Mouse (Mus musculus) layer of hippocampus, adult 18-20 months (tissue): ENCODE data around the gene Psg16. TPM values are rescaled to one million over a fixed set of nuclear protein-coding genes. Genes with fewer than 3 reads are reported as not detected.

Experiments
- DNase-seq, 2 experiments: peaks; one replicate each; pipeline ENCODE4 v3.0.0; 2022; ENCODE audit warnings: low spot score in 2 of 2
- long read RNA-seq: library from polyadenylated mRNA; stranded (forward); transcript quantifications from one replicate; pipeline ENCODE4 v2.0.0, GENCODE M21; 2021
- total RNA-seq, 2 experiments: library from RNA; stranded (reverse); gene quantifications; 2 replicates each; pipeline ENCODE4 v1.2.3; 2021

Gene Psg16
- 1 to 10 TPM; 3.0 to 5.0 TPM for total RNA-seq
- long read RNA-seq, partial matches to known transcripts, result 1 of 5 reads
- long read RNA-seq, other reads (novel, unspliced or antisense), result 2 of 5 reads

- peak in 1 of 2 experiments; percentile 78 for DNase-seq
These were observed at the start of gene Psg16 for GRCm38 (mm10) chr7:17073904-17074615. Psg16 (plus strand) TSS chr7:17074040.

GRCm38 (mm10) chr7:17024141-17024540 is 49.7 kb upstream of the Psg16 start:
- no peak for DNase-seq

- DNase-seq, result no peak
These were observed 48.9 kb upstream of the Psg16 start for GRCm38 (mm10) chr7:17024814-17025504.

GRCm38 (mm10) chr7:17025505-17025894 is 48.3 kb upstream of the Psg16 start:
- no peak for DNase-seq

- no peak for DNase-seq
These were observed 47.8 kb upstream of the Psg16 start for GRCm38 (mm10) chr7:17025896-17026622.

GRCm38 (mm10) chr7:17026710-17027587 is 46.9 kb upstream of the Psg16 start:
- peak; percentile 64 to 75 for DNase-seq

GRCm38 (mm10) chr7:17027588-17028343 is 46.1 kb upstream of the Psg16 start, which contains the start of gene Ppp5c:
Ppp5c (minus strand) TSS chr7:17027924.
- DNase-seq, result peak; percentile 83 to 90

- peak in 1 of 2 experiments; percentile 59 for DNase-seq
These were observed 44.9 kb upstream of the Psg16 start for GRCm38 (mm10) chr7:17028923-17029322.

- peak; percentile 44 to 63 for DNase-seq
These were observed 43.6 kb upstream of the Psg16 start for GRCm38 (mm10) chr7:17030239-17030638.

GRCm38 (mm10) chr7:17038018-17038695 is 35.7 kb upstream of the Psg16 start:
- DNase-seq, result no peak

- DNase-seq, result no peak
These were observed 34.5 kb upstream of the Psg16 start for GRCm38 (mm10) chr7:17039373-17039772.

- DNase-seq, result no peak
These were observed 28.1 kb upstream of the Psg16 start for GRCm38 (mm10) chr7:17045743-17046142.

GRCm38 (mm10) chr7:17047041-17047682 is 26.7 kb upstream of the Psg16 start:
- DNase-seq, result no peak

- no peak for DNase-seq
These were observed 25.2 kb upstream of the Psg16 start for GRCm38 (mm10) chr7:17048431-17049190.

GRCm38 (mm10) chr7:17050491-17050890 is 23.3 kb upstream of the Psg16 start:
- DNase-seq, result no peak

GRCm38 (mm10) chr7:17050933-17051594 is 22.8 kb upstream of the Psg16 start:
- DNase-seq, result no peak

- no peak for DNase-seq
These were observed 19.4 kb upstream of the Psg16 start for GRCm38 (mm10) chr7:17054325-17054989.
